Mouse (Mus musculus) urinary bladder, postnatal 14 days (tissue): Measurements from ENCODE around the gene Esyt2.

Experiments
- DNase-seq: peaks from one replicate; pipeline ENCODE4 v3.0.0; 2021; ENCODE audit warnings: low spot score

The Esyt2 gene

GRCm38 (mm10) chr12:116280149-116280652 is 795 bp upstream of the Esyt2 start:
- no peak for DNase-seq

GRCm38 (mm10) chr12:116281427-116282281 is 658 bp downstream of the Esyt2 start:
- DNase-seq, result peak; percentile 38

GRCm38 (mm10) chr12:116282856-116283255 is 1.9 kb downstream of the Esyt2 start:
- DNase-seq, result no peak

- no peak for DNase-seq
These were observed 2.5 kb downstream of the Esyt2 start for GRCm38 (mm10) chr12:116283511-116283910.

- DNase-seq, result no peak
These were observed 12.2 kb downstream of the Esyt2 start for GRCm38 (mm10) chr12:116293185-116293584.

- DNase-seq, result no peak
These were observed 12.8 kb downstream of the Esyt2 start for GRCm38 (mm10) chr12:116293599-116294292.

- no peak for DNase-seq
These were observed 18.9 kb downstream of the Esyt2 start for GRCm38 (mm10) chr12:116299906-116300305.

- DNase-seq, result no peak
These were observed 21.2 kb downstream of the Esyt2 start for GRCm38 (mm10) chr12:116302181-116302580.

GRCm38 (mm10) chr12:116306042-116306441 is 25.0 kb downstream of the Esyt2 start:
- DNase-seq, result no peak

- no peak for DNase-seq
These were observed 26.9 kb downstream of the Esyt2 start for GRCm38 (mm10) chr12:116307870-116308269.

- DNase-seq, result no peak
These were observed 27.6 kb downstream of the Esyt2 start for GRCm38 (mm10) chr12:116308612-116309011.

GRCm38 (mm10) chr12:116313816-116314215 is 32.8 kb downstream of the Esyt2 start:
- DNase-seq, result no peak

- DNase-seq, result no peak
These were observed 34.5 kb downstream of the Esyt2 start for GRCm38 (mm10) chr12:116315498-116315897.

- DNase-seq, result no peak
These were observed 36.8 kb downstream of the Esyt2 start for GRCm38 (mm10) chr12:116317818-116318217.

GRCm38 (mm10) chr12:116325545-116325944 is 44.5 kb downstream of the Esyt2 start:
- DNase-seq, result peak; percentile 25

- DNase-seq, result no peak
These were observed 45.2 kb downstream of the Esyt2 start for GRCm38 (mm10) chr12:116326159-116326558.

- DNase-seq, result no peak
These were observed 53.3 kb downstream of the Esyt2 start for GRCm38 (mm10) chr12:116334253-116334652.

- no peak for DNase-seq
These were observed 59.2 kb downstream of the Esyt2 start for GRCm38 (mm10) chr12:116340160-116340559.

- no peak for DNase-seq
These were observed 67.8 kb downstream of the Esyt2 start for GRCm38 (mm10) chr12:116348755-116349286.

GRCm38 (mm10) chr12:116349376-116349775 is 68.4 kb downstream of the Esyt2 start:
- DNase-seq, result no peak

- no peak for DNase-seq
These were observed 70.0 kb downstream of the Esyt2 start for GRCm38 (mm10) chr12:116351022-116351421.

- no peak for DNase-seq
These were observed 71.4 kb downstream of the Esyt2 start for GRCm38 (mm10) chr12:116352404-116352803.

- DNase-seq, result no peak
These were observed 73.7 kb downstream of the Esyt2 start for GRCm38 (mm10) chr12:116354694-116355093.
